Mouse (Mus musculus) kidney, embryonic 16.5 days (tissue): ENCODE measurements at regions not wholly inside any gene's neighbourhood (a gene's known extent, or its start where the extent isn't known, plus 50 kb on each side); places are given as distances from the start of the nearest gene placed in this dataset.

Experiments
- ATAC-seq: fragments of 200-750 bp; cut with Nextera tagmentation; 2 replicates; pipeline ENCODE4 v1.8.0; 2017; ENCODE audit warnings: moderate TSS enrichment; ENCODE audit not compliant: low FRiP score, low TSS enrichment
- H3K27ac ChIP-seq: fragments of 300-500 bp; sonication (generic); 2 replicates; pipeline ENCODE4 v1.5.1; 2014; ENCODE audit warnings: low read length
- H3K27me3 ChIP-seq: fragments of 300-500 bp; sonication (generic); 2 replicates; pipeline ENCODE4 v1.6.1; 2014; ENCODE audit warnings: low read length, control low read depth, mixed read lengths; ENCODE audit not compliant: insufficient read depth
- H3K36me3 ChIP-seq: fragments of 300-500 bp; sonication (generic); 2 replicates; pipeline ENCODE4 v1.6.1; 2014; ENCODE audit warnings: low read length, control low read depth, mixed read lengths; ENCODE audit not compliant: insufficient read depth
- H3K4me1 ChIP-seq: fragments of 300-500 bp; sonication (generic); 2 replicates; pipeline ENCODE4 v1.6.1; 2014; ENCODE audit warnings: low read length, control low read depth, mixed read lengths; ENCODE audit not compliant: insufficient read depth
- H3K4me2 ChIP-seq: fragments of 300-500 bp; sonication (generic); replicated peaks from 2 replicates; pipeline ENCODE4 v1.6.1; 2014; ENCODE audit warnings: low read depth, low read length
- H3K4me3 ChIP-seq: fragments of 300-500 bp; sonication (generic); 2 replicates; pipeline ENCODE4 v1.5.1; 2014; ENCODE audit warnings: mild to moderate bottlenecking, low read length
- H3K9ac ChIP-seq: fragments of 300-500 bp; sonication (generic); replicated peaks from 2 replicates; pipeline ENCODE4 v1.6.1; 2014; ENCODE audit warnings: low read length
- H3K9me3 ChIP-seq: fragments of 300-500 bp; sonication (generic); 2 replicates; pipeline ENCODE4 v1.6.1; 2016; ENCODE audit warnings: low read length, control low read depth
- WGBS: fragments of 180-500 bp; shearing (Covaris S2); extraction: QIAGEN DNeasy Blood & Tissue Kit; methylation state at CpG from one replicate; pipeline ENCODE4 v1.1.7; 2014; 5-methylcytosine and 5-hydroxymethylcytosine counted together

DNA sequence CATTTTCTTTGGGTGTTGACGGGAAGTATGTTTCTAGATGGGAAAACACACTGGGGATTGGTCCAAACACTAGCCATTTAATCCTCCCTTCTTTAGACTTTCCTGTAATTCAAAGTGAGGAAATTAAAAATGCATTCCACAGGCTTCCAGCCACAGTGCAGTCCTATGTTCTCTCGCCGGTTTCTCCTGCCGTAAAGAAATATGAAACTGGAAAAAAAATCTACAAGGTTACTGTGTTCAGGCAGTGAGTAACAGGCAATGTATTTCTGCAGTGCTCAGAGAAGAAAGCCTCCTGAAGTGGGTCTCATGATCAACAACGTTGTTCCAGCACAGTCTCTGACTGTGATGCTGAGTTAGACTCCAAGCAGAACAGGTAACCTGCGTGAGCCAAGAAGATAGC is 763.0 kb upstream of the Lrrc6 start:
- Histone ChIP-seq H3K27ac (no peak overlapping the region), H3K36me3 (no peaks in the 10 kb centered on the region), H3K4me1 (peaks cover 3% of the 10 kb centered on the region; the same call in 1 of the 2 replicates), H3K27me3 (no peaks in the 10 kb centered on the region), H3K4me2 (no peak overlapping the region), H3K9me3 (no peaks in the 10 kb centered on the region), H3K9ac (no peak overlapping the region), H3K4me3 (no peak overlapping the region)
- WGBS = 46% methylated on average over 6 of the region's 6 CpGs
- ATAC-seq = 0 out of 2 replicates have a peak, but pooled peaks have one; percentile 27

DNA sequence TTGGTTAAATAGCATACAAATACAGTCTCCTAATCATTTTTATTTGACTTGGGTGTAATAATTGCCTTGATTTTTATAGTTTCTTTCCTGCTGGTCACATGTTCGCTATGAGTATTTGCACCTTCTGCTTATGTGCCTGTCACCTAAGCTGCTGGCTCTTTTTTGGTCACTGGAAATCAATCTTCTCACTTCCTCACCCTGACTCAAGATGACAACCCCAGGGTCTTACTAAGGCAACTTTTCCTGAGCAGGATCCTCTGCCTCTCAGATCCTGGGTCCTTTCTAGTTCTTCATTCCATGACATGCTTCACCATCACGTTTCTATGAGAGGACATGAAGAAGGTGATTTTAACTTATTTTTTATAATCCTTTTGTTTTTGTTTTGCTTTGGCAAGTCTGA is 762.6 kb upstream of the Lrrc6 start:
- H3K4me3 ChIP-seq = no peak overlapping the region
- WGBS = 59% methylated on average over 2 of the region's 2 CpGs
- H3K27ac ChIP-seq = no peak overlapping the region
- no peak for ATAC-seq
- H3K4me2 ChIP-seq = no peak overlapping the region
- H3K4me1 ChIP-seq = peaks cover 3% of the 10 kb centered on the region; the same call in 1 of the 2 replicates
- no peaks in the 10 kb centered on the region for H3K27me3 ChIP-seq
- no peaks in the 10 kb centered on the region for H3K9me3 ChIP-seq
- H3K36me3 ChIP-seq = no peaks in the 10 kb centered on the region
- no peak overlapping the region for H3K9ac ChIP-seq

- WGBS = 92% methylated on average over 2 of the region's 2 CpGs
- ATAC-seq = no peak
Observed at GRCm38 (mm10) chr15:67262269-67262668, 761.6 kb upstream of the Lrrc6 start.

GRCm38 (mm10) chr15:67260666-67261065 is 760.0 kb upstream of the Lrrc6 start:
- Histone ChIP-seq H3K36me3 (no peaks in the 10 kb centered on the region), H3K27ac (no peak overlapping the region), H3K4me2 (no peak overlapping the region), H3K4me1 (peaks cover 8% of the 10 kb centered on the region; the same call in 1 of the 2 replicates), H3K27me3 (no peaks in the 10 kb centered on the region), H3K4me3 (no peak overlapping the region), H3K9me3 (no peaks in the 10 kb centered on the region), H3K9ac (no peak overlapping the region)
- no peak for ATAC-seq
- WGBS = 75% methylated on average over 3 of the region's 3 CpGs

More at GRCm38 (mm10) chr15:67262269-67262668, 761.6 kb upstream of the Lrrc6 start:
- Histone ChIP-seq H3K4me1 (peaks cover 3% of the 10 kb centered on the region; the same call in 1 of the 2 replicates), H3K4me3 (no peak overlapping the region), H3K9ac (no peak overlapping the region), H3K27ac (no peak overlapping the region), H3K4me2 (no peak overlapping the region), H3K27me3 (no peaks in the 10 kb centered on the region), H3K36me3 (no peaks in the 10 kb centered on the region), H3K9me3 (no peaks in the 10 kb centered on the region)

- H3K36me3 ChIP-seq = no peaks in the 10 kb centered on the region
- H3K9me3 ChIP-seq = no peaks in the 10 kb centered on the region
- ATAC-seq = no peak
- H3K27ac ChIP-seq = no peak overlapping the region
- no peak overlapping the region for H3K4me2 ChIP-seq
- H3K4me3 ChIP-seq = no peak overlapping the region
- no peaks in the 10 kb centered on the region for H3K27me3 ChIP-seq
- no peak overlapping the region for H3K9ac ChIP-seq
- 55% methylated on average over 4 of the region's 4 CpGs for WGBS
- no peaks in the 10 kb centered on the region for H3K4me1 ChIP-seq
Observed at GRCm38 (mm10) chr15:67249147-67249546, 748.4 kb upstream of the Lrrc6 start.

DNA sequence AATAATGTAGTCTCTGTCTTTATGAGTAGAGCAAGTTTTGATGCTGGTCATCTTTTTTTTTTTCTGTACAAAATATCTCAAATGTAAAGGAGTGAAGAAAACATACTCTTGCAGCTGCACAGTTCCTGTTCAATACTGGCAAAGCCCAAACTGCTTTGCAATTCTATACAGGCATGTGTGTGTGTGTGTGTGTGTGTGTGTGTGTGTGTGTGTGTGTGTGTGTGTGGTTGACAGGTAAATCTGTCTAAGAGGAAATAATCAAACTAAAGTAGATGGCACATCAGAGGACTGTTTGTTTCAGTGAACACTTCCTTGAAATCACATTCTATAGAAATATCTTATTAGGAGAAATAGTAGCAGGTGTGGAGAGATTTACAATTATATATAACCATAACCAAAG is 747.8 kb upstream of the Lrrc6 start:
- H3K27me3 ChIP-seq = no peaks in the 10 kb centered on the region

GRCm38 (mm10) chr15:67245658-67246268 is 745.1 kb upstream of the Lrrc6 start:
- Histone ChIP-seq H3K4me1 (no peaks in the 10 kb centered on the region), H3K4me3 (no peak overlapping the region), H3K36me3 (no peaks in the 10 kb centered on the region), H3K4me2 (no peak overlapping the region), H3K27me3 (no peaks in the 10 kb centered on the region), H3K27ac (no peak overlapping the region), H3K9ac (no peak overlapping the region), H3K9me3 (no peaks in the 10 kb centered on the region)
- ATAC-seq = no peak
- 84% methylated on average over 4 of the region's 4 CpGs for WGBS

More for the DNA sequence above, 747.8 kb upstream of the Lrrc6 start:
- no peak overlapping the region for H3K27ac ChIP-seq
- no peak for ATAC-seq
- H3K4me3 ChIP-seq = no peak overlapping the region
- H3K9ac ChIP-seq = no peak overlapping the region
- H3K4me2 ChIP-seq = no peak overlapping the region
- no peaks in the 10 kb centered on the region for H3K4me1 ChIP-seq
- no peaks in the 10 kb centered on the region for H3K9me3 ChIP-seq
- no peaks in the 10 kb centered on the region for H3K36me3 ChIP-seq

DNA sequence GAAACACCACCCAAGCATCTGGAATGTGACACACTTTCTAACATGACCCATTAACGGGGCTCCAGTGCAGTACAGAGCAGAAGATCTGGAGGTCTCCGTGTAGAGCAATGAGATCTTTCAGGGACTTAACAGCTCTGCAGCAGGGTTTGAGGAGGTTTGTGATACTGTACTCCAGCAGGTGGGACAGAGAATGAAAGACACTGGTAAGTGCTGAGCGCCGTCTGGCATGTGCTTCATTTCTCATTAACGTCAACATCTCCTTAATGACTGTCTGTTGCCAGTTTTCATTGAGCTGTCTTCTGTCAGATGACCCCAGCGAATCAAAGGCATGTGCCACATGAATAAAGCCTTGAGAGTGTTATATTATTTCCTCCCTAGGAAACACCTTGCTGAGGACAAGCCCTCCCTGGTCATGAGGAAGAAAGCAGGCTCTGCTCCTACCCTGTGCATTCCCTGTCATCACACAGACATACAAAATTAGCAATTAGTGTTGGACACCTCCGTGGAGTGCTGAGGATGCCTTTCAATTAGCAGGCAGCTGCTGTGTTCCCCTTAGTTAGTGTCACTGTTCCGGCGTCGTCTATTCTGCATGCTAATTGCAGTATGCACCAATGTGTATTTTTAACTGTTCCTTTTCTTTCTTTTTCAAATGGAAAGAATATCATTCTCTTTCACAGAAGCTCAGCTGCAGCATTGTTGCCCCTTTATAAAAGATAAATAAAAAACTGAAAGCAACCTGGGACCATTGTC is 744.4 kb upstream of the Lrrc6 start:
- H3K4me1 ChIP-seq = no peaks in the 10 kb centered on the region
- H3K4me3 ChIP-seq = no peak overlapping the region
- H3K27me3 ChIP-seq = no peaks in the 10 kb centered on the region
- H3K27ac ChIP-seq = no peak overlapping the region
- 59% methylated on average over 10 of the region's 10 CpGs for WGBS
- no peaks in the 10 kb centered on the region for H3K36me3 ChIP-seq
- H3K9me3 ChIP-seq = no peaks in the 10 kb centered on the region
- no peak overlapping the region for H3K4me2 ChIP-seq
- H3K9ac ChIP-seq = no peak overlapping the region
- ATAC-seq = no peak

GRCm38 (mm10) chr15:67235107-67235785 is 734.5 kb upstream of the Lrrc6 start:
- Histone ChIP-seq H3K4me3 (no peak overlapping the region), H3K27me3 (no peaks in the 10 kb centered on the region), H3K9me3 (no peaks in the 10 kb centered on the region), H3K4me2 (no peak overlapping the region), H3K4me1 (no peaks in the 10 kb centered on the region), H3K9ac (no peak overlapping the region), H3K27ac (no peak overlapping the region), H3K36me3 (no peaks in the 10 kb centered on the region)
- no peak for ATAC-seq
- 80% methylated on average over 5 of the region's 5 CpGs for WGBS

- Histone ChIP-seq H3K27ac (no peak overlapping the region), H3K4me2 (no peak overlapping the region), H3K27me3 (no peaks in the 10 kb centered on the region), H3K4me3 (no peak overlapping the region), H3K36me3 (no peaks in the 10 kb centered on the region), H3K9me3 (no peaks in the 10 kb centered on the region), H3K9ac (no peak overlapping the region), H3K4me1 (peaks cover 14% of the 10 kb centered on the region)
- ATAC-seq = no peak
- WGBS = 68% methylated on average over 5 of the region's 5 CpGs
Observed at GRCm38 (mm10) chr15:67229359-67229758, 728.6 kb upstream of the Lrrc6 start.
